Mouse (Mus musculus) lung, embryonic 16.5 days (tissue): ENCODE data around the gene Efcab5. TPM values are rescaled to one million over a fixed set of nuclear protein-coding genes. Genes with fewer than 3 reads are reported as not detected.
"Not testable (repeated sequence)": the region's sequence is repeated elsewhere in the genome, so short reads cannot be mapped to it uniquely, and the experiment has no call there.

ENCODE experiments used
- ATAC-seq: fragments of 200-750 bp; cut with Nextera tagmentation; 2 replicates; pipeline ENCODE4 v1.8.0; 2017; ENCODE audit warnings: low read depth, mild to moderate bottlenecking, moderate library complexity
- H3K27ac ChIP-seq: fragments of 300-500 bp; sonication (generic); 2 replicates; pipeline ENCODE4 v1.5.1; 2014; ENCODE audit warnings: mild to moderate bottlenecking, control low read depth, low read length
- H3K27me3 ChIP-seq: fragments of 300-500 bp; sonication (generic); 2 replicates; pipeline ENCODE4 v1.6.1; 2014; ENCODE audit warnings: low read depth, low read length, mixed read lengths; ENCODE audit not compliant: control insufficient read depth, insufficient read depth
- H3K36me3 ChIP-seq: fragments of 300-500 bp; sonication (generic); 2 replicates; pipeline ENCODE4 v1.6.1; 2014; ENCODE audit warnings: low read length; ENCODE audit not compliant: control insufficient read depth, insufficient read depth
- H3K4me1 ChIP-seq: fragments of 300-500 bp; sonication (generic); replicated peaks from 2 replicates; pipeline ENCODE4 v1.6.1; 2014; ENCODE audit warnings: low read length, mixed read lengths; ENCODE audit not compliant: control insufficient read depth, insufficient read depth
- H3K4me2 ChIP-seq: fragments of 300-500 bp; sonication (generic); 2 replicates; pipeline ENCODE4 v1.6.1; 2014; ENCODE audit warnings: low read depth, low read length, control low read depth
- H3K4me3 ChIP-seq: fragments of 300-500 bp; sonication (generic); 2 replicates; pipeline ENCODE4 v1.5.1; 2014; ENCODE audit warnings: mild to moderate bottlenecking, low read length, control low read depth
- H3K9ac ChIP-seq: fragments of 300-500 bp; sonication (generic); 2 replicates; pipeline ENCODE4 v1.6.1; 2014; ENCODE audit warnings: low read length, control low read depth
- H3K9me3 ChIP-seq: fragments of 300-500 bp; sonication (generic); 2 replicates; pipeline ENCODE4 v1.6.1; 2016; ENCODE audit warnings: low read length; ENCODE audit not compliant: control insufficient read depth
- WGBS: fragments of 180-500 bp; shearing (Covaris S2); extraction: QIAGEN DNeasy Blood & Tissue Kit; methylation state at CpG from one replicate; pipeline ENCODE4 v1.1.7; 2014; 5-methylcytosine and 5-hydroxymethylcytosine counted together
- polyA plus RNA-seq: library from polyadenylated mRNA; unstranded; fragments of >200 nt; fragmentation: Nextera tagmentation; extraction: Ambion mirVana; gene quantifications from 2 replicates; pipeline ENCODE4 v1.2.1, GENCODE M21; 2015

Gene Efcab5
- polyA plus RNA-seq, 1 experiment from 2014 or later, result 0.21 TPM

- Histone ChIP-seq H3K4me1 (no peaks in the 10 kb centered on the region), H3K9ac (no peak overlapping the region), H3K36me3 (no peaks in the 10 kb centered on the region), H3K4me3 (no peak overlapping the region), H3K4me2 (no peak overlapping the region), H3K9me3 (no peaks in the 10 kb centered on the region), H3K27me3 (no peaks in the 10 kb centered on the region), H3K27ac (no peak overlapping the region)
- WGBS, result 66% methylated on average over 6 of the region's 6 CpGs
- no peak for ATAC-seq
Observed at GRCm38 (mm10) chr11:77111141-77111540, 77.6 kb downstream of the Efcab5 start.

DNA sequence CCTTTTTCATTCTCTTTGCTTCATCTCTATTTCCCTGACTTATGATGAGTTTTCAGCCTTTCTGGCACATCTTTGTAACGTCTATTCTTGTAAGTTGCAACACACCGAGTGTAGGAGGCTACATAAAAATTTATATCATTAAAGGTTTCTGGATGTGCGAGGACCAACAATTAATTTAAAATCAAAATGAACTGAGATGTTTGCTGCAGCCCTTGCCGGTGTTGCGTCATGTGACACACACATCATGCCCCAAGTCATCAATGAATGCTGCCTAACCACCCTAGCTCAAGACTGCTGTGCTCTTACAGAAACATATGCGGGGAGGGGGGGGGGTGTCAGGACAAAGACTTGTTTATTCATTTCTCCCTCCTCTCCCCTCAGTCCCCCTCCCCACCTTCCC lies 80.3 kb downstream of the Efcab5 start:
- WGBS, result 83% methylated on average over 6 of the region's 6 CpGs
- ATAC-seq, result no peak
- no peak overlapping the region for H3K27ac ChIP-seq

DNA sequence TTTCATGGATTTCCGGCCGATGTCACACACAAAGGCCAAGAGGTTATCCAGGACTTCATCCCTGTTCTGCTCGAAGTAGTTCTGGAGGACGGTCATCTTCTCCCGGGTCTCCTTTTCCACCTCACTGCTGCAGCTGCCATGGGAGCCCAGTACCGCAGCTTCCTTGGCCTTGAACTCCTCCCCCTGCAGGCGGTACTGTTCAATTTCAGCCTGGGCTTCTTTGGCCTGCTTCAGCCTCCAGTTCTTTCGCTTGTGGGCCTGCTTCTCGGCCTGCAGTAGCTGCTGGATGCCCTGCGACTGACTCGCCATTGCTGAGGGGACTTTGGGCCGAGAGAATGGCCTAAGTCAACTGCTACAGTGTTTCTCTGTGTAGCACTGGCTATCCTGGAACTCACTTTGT lies 80.9 kb downstream of the Efcab5 start:
- H3K4me3 ChIP-seq, H3K4me1 ChIP-seq, H3K9ac ChIP-seq, H3K36me3 ChIP-seq, H3K9me3 ChIP-seq, H3K27ac ChIP-seq, H3K4me2 ChIP-seq, H3K27me3 ChIP-seq, ATAC-seq: not testable (repeated sequence)
- WGBS, result 66% methylated on average over 12 of the region's 12 CpGs

More for the DNA sequence above, 80.3 kb downstream of the Efcab5 start:
- Histone ChIP-seq H3K4me1 (no peaks in the 10 kb centered on the region), H3K9ac (no peak overlapping the region), H3K27me3 (no peaks in the 10 kb centered on the region), H3K36me3 (no peaks in the 10 kb centered on the region), H3K4me3 (no peak overlapping the region), H3K4me2 (no peak overlapping the region), H3K9me3 (no peaks in the 10 kb centered on the region)

DNA sequence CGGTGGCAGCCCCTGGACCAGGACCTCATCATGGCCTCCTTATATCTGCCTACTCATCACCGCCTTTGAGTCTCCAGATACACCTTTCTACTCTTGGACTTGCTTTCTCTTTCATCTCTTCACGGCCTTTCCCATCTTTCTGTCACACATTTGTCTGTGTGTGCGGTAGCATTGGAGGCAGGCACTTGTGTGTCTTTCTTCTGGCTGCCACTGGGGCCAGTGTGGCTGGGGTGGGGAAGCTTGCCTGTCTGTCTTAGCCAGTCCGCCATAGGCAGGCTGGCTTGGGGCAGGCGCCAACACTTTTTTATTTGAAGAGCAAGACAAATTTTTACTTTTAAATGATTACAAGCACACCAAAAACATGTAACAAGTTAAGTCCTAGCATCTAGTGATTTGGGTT lies 81.8 kb downstream of the Efcab5 start:
- Histone ChIP-seq H3K27ac (no peak overlapping the region), H3K9ac (no peak overlapping the region), H3K4me1 (no peaks in the 10 kb centered on the region), H3K27me3 (no peaks in the 10 kb centered on the region), H3K36me3 (no peaks in the 10 kb centered on the region), H3K9me3 (no peaks in the 10 kb centered on the region), H3K4me2 (no peak overlapping the region), H3K4me3 (no peak overlapping the region)
- ATAC-seq, result no peak
- WGBS, result 87% methylated on average over 6 of the region's 6 CpGs

GRCm38 (mm10) chr11:77100137-77100937 lies 88.4 kb downstream of the Efcab5 start:
- 13% methylated on average over 10 of the region's 10 CpGs for WGBS
- Histone ChIP-seq H3K4me1 (peaks cover 5% of the 10 kb centered on the region), H3K4me3 (no peak overlapping the region), H3K27ac (no peak overlapping the region), H3K9ac (no peak overlapping the region), H3K4me2 (no peak overlapping the region), H3K36me3 (no peaks in the 10 kb centered on the region), H3K27me3 (no peaks in the 10 kb centered on the region), H3K9me3 (no peaks in the 10 kb centered on the region)
- no peak for ATAC-seq

- peak; percentile 41; the same call in 1 of the 2 replicates for ATAC-seq
- Histone ChIP-seq H3K9ac (no peak overlapping the region), H3K36me3 (no peaks in the 10 kb centered on the region), H3K27ac (no peak overlapping the region), H3K4me3 (no peak overlapping the region), H3K4me2 (no peak overlapping the region), H3K9me3 (no peaks in the 10 kb centered on the region), H3K4me1 (peaks cover 5% of the 10 kb centered on the region), H3K27me3 (no peaks in the 10 kb centered on the region)
- WGBS, result 46% methylated on average over 19 of the region's 19 CpGs
Observed at GRCm38 (mm10) chr11:77098332-77098972, 90.3 kb downstream of the Efcab5 start.

GRCm38 (mm10) chr11:77096991-77097390 lies 91.8 kb downstream of the Efcab5 start:
- 49% methylated on average over 7 of the region's 7 CpGs for WGBS
- Histone ChIP-seq H3K4me3 (no peak overlapping the region), H3K4me2 (no peak overlapping the region), H3K27me3 (no peaks in the 10 kb centered on the region), H3K36me3 (no peaks in the 10 kb centered on the region), H3K9me3 (no peaks in the 10 kb centered on the region), H3K4me1 (peaks cover 5% of the 10 kb centered on the region), H3K27ac (no peak overlapping the region), H3K9ac (no peak overlapping the region)
- no peak for ATAC-seq

DNA sequence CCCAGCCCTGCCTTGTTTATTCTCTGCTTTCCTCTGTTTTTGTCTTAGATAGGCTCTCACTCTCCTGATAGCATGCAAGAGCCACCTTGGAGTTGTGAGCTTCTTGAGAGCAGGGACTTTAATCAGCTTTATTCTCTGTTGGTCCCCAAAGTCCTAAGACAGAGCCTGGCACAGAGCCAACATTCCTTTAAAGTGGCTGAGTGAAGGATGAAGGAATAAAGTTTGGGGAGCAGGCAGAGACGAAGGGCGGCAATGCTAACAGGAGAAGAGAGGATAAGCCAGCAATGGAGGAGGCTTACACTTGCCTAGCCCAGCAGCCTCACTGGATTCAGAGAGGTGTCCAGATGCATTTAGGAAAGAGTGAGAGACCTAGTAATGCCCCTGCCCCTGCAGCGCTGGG lies 92.2 kb downstream of the Efcab5 start:
- no peak for ATAC-seq
- H3K4me1 ChIP-seq, result peaks cover 5% of the 10 kb centered on the region
- no peaks in the 10 kb centered on the region for H3K27me3 ChIP-seq
- H3K36me3 ChIP-seq, result no peaks in the 10 kb centered on the region
- no peak overlapping the region for H3K4me3 ChIP-seq
- H3K9ac ChIP-seq, result no peak overlapping the region
- H3K4me2 ChIP-seq, result no peak overlapping the region
- no peaks in the 10 kb centered on the region for H3K9me3 ChIP-seq
- 34% methylated on average over 3 of the region's 3 CpGs for WGBS
- H3K27ac ChIP-seq, result no peak overlapping the region

- H3K9me3 ChIP-seq, result no peaks in the 10 kb centered on the region
- H3K4me1 ChIP-seq, result peaks cover 5% of the 10 kb centered on the region
- peak; percentile 32; the same call in 1 of the 2 replicates for ATAC-seq
- 38% methylated on average over 9 of the region's 10 CpGs for WGBS
- no peak overlapping the region for H3K27ac ChIP-seq
- H3K4me2 ChIP-seq, result no peak overlapping the region
- H3K4me3 ChIP-seq, result no peak overlapping the region
- no peaks in the 10 kb centered on the region for H3K27me3 ChIP-seq
- no peak overlapping the region for H3K9ac ChIP-seq
- no peaks in the 10 kb centered on the region for H3K36me3 ChIP-seq
Observed at GRCm38 (mm10) chr11:77095206-77095605, 93.6 kb downstream of the Efcab5 start.
